Mouse (Mus musculus): Measurements from ENCODE around the gene Rbm7. TPM values are rescaled to one million over a fixed set of nuclear protein-coding genes. Genes with fewer than 3 reads are reported as not detected.

Gene Rbm7
- 38.9 and 63.1 TPM in 2 replicates for polyA plus RNA-seq (2012)

- no peak for TF ChIP-seq GATA1 (IDR thresholded peaks at IDR 0.05; ENCODE audit: low read length)
Measured at GRCm38 (mm10) chr9:48494817-48495547, at the start of gene Rbm7, which contains the start of gene Gm5617. Gene Rbm7 (minus strand): TSS chr9:48495299. Gene Gm5617 (plus strand): TSS chr9:48495442.

- no peak for TF ChIP-seq GATA1 (IDR thresholded peaks at IDR 0.05; ENCODE audit: low read length)
Measured at GRCm38 (mm10) chr9:48538688-48539087, 43.6 kb upstream of the Rbm7 start.

GRCm38 (mm10) chr9:48538044-48538645 lies 43.0 kb upstream of the Rbm7 start:
- no peak for TF ChIP-seq GATA1 (IDR thresholded peaks at IDR 0.05; ENCODE audit: low read length)

GRCm38 (mm10) chr9:48536414-48536813 lies 41.3 kb upstream of the Rbm7 start:
- no peak for TF ChIP-seq GATA1 (IDR thresholded peaks at IDR 0.05; ENCODE audit: low read length)

GRCm38 (mm10) chr9:48532730-48533129 lies 37.6 kb upstream of the Rbm7 start:
- TF ChIP-seq GATA1 (IDR thresholded peaks at IDR 0.05; ENCODE audit: low read length) = no peak

GRCm38 (mm10) chr9:48532203-48532602 lies 37.1 kb upstream of the Rbm7 start:
- TF ChIP-seq GATA1 (IDR thresholded peaks at IDR 0.05; ENCODE audit: low read length) = no peak

GRCm38 (mm10) chr9:48531294-48531693 lies 36.2 kb upstream of the Rbm7 start:
- no peak for TF ChIP-seq GATA1 (IDR thresholded peaks at IDR 0.05; ENCODE audit: low read length)

- TF ChIP-seq GATA1 (IDR thresholded peaks at IDR 0.05; ENCODE audit: low read length) = no peak
Measured at GRCm38 (mm10) chr9:48526520-48526919, 31.4 kb upstream of the Rbm7 start.

- no peak for TF ChIP-seq GATA1 (IDR thresholded peaks at IDR 0.05; ENCODE audit: low read length)
Measured at GRCm38 (mm10) chr9:48525566-48525965, 30.5 kb upstream of the Rbm7 start.

- no peak for TF ChIP-seq GATA1 (IDR thresholded peaks at IDR 0.05; ENCODE audit: low read length)
Measured at GRCm38 (mm10) chr9:48517372-48518130, 22.5 kb upstream of the Rbm7 start.

GRCm38 (mm10) chr9:48516615-48517371 lies 21.7 kb upstream of the Rbm7 start:
- TF ChIP-seq GATA1 (IDR thresholded peaks at IDR 0.05; ENCODE audit: low read length) = no peak

GRCm38 (mm10) chr9:48515332-48515731 lies 20.2 kb upstream of the Rbm7 start:
- TF ChIP-seq GATA1 (IDR thresholded peaks at IDR 0.05; ENCODE audit: low read length) = no peak

- no peak for TF ChIP-seq GATA1 (IDR thresholded peaks at IDR 0.05; ENCODE audit: low read length)
Measured at GRCm38 (mm10) chr9:48510134-48510533, 15.0 kb upstream of the Rbm7 start.

- TF ChIP-seq GATA1 (IDR thresholded peaks at IDR 0.05; ENCODE audit: low read length) = no peak
Measured at GRCm38 (mm10) chr9:48504741-48505365, 9.8 kb upstream of the Rbm7 start.

- no peak for TF ChIP-seq GATA1 (IDR thresholded peaks at IDR 0.05; ENCODE audit: low read length)
Measured at GRCm38 (mm10) chr9:48503001-48503400, 7.9 kb upstream of the Rbm7 start.

All from G1E-ER4 (cell line).